ENCODE assay signal across 22 mouse cellular contexts in the genomic region with DNA sequence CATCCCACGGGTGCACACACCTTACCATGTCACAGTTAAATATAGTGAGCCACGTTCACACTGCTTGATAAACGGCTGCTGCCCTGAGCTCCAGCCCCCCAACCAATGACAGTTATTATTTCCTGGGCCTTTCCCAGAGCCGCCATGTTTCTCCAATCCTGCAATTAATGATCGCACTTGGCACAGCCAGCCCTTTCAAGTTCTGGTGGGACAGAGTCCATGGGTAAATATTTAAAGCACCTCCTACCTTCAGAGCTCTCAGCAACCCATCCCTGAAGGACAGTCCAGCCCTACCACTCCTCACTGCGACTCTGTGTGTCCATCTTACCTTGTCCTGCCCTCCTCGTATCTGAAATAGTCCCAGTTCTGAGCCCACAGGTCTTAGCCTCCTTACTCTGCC. TPM values are rescaled to one million over a fixed set of nuclear protein-coding genes. Genes with fewer than 3 reads are reported as not detected.
DNase-seq lines count a peak whose midpoint lies in the region; ATAC-seq and TF ChIP-seq lines count a peak whose summit lies in the region.
"Had no signal": no experiment of that assay in that cellular context is flagged by ENCODE, and none has a peak within 500 bp of the region (broad histone marks: within the 10 kb centered on the region; RNA-seq: fewer than 3 reads in every experiment).

No protein-coding gene starts in this region.

- no peak overlapping the region for H3K4me2 ChIP-seq in forebrain, embryonic 11.5 days (ENCODE audit: low read depth, low read length, severe bottlenecking)
- no peak overlapping the region for H3K4me2 ChIP-seq in forebrain, embryonic 16.5 days (ENCODE audit: low read length)
- no peak overlapping the region for H3K4me2 ChIP-seq in neural tube, embryonic 12.5 days (replicated peaks)
- H3K4me2 ChIP-seq: hindbrain, embryonic 15.5 days; liver, embryonic 13.5 days; lung, embryonic 15.5 days had no signal

- no peak for TF ChIP-seq POLR2A in kidney, adult 2 months (IDR thresholded peaks at IDR 0.05; ENCODE audit: low read depth, low read length)

- WGBS in forebrain, embryonic 11.5 days, result 73% methylated on average over 7 of the region's 7 CpGs
- WGBS in forebrain, embryonic 16.5 days, result 67% methylated on average over 7 of the region's 7 CpGs
- 66% methylated on average over 7 of the region's 7 CpGs for WGBS in kidney, adult 2 months
- 71% methylated on average over 7 of the region's 7 CpGs for WGBS in neural tube, embryonic 12.5 days

- no peak for DNase-seq in forebrain, embryonic 11.5 days (ENCODE audit: low spot score)
- peak; percentile 52 for DNase-seq in kidney, adult 2 months
- no peak for DNase-seq in kidney, postnatal 25 days
- no peak for DNase-seq in neural tube, embryonic 10.5 days (ENCODE audit: extremely low spot score, low spot score)
- no peak for DNase-seq in cerebellum, adult 9-11 months
- DNase-seq: cerebellum, adult 2 months; gastrocnemius, adult 2 months; kidney, adult 11 months; layer of hippocampus, adult 9-11 months; liver, embryonic 13.5 days; right cerebral cortex, postnatal 25 days had no signal

- H3K9ac ChIP-seq in forebrain, embryonic 11.5 days (ENCODE audit: low read length), result peak overlapping the region; percentile 20; the same call in 1 of the 2 replicates
- H3K9ac ChIP-seq in forebrain, embryonic 16.5 days (replicated peaks; ENCODE audit: low read depth, low read length), result no peak overlapping the region
- H3K9ac ChIP-seq in neural tube, embryonic 12.5 days, result 0 out of 2 replicates have a peak overlapping the region, but pooled peaks have one; percentile 8
- H3K9ac ChIP-seq: hindbrain, embryonic 15.5 days; liver, embryonic 13.5 days; lung, embryonic 15.5 days had no signal

- H3K27ac ChIP-seq in forebrain, embryonic 11.5 days (ENCODE audit: low read depth, low read length), result no peak overlapping the region
- H3K27ac ChIP-seq in forebrain, embryonic 16.5 days (ENCODE audit: low read length), result no peak overlapping the region
- peak overlapping the region; percentile 26; the same call in 1 of the 2 replicates for H3K27ac ChIP-seq in kidney, adult 2 months (ENCODE audit: insufficient read depth, low read depth, low read length)
- H3K27ac ChIP-seq in neural tube, embryonic 12.5 days, result no peak overlapping the region
- H3K27ac ChIP-seq: gastrocnemius, adult 2 months; hindbrain, embryonic 15.5 days; left cerebral cortex, adult 2 months; liver, embryonic 13.5 days; lung, embryonic 15.5 days had no signal

- no peak for ATAC-seq in forebrain, embryonic 11.5 days (replicated peaks; ENCODE audit: low FRiP score)
- ATAC-seq in forebrain, embryonic 16.5 days, result no peak
- ATAC-seq in neural tube, embryonic 12.5 days (ENCODE audit: low FRiP score, low read depth), result no peak
- ATAC-seq: CD4-positive, CD25-positive, alpha-beta regulatory T cell, adult 4 months had no signal

- H3K36me3 ChIP-seq in forebrain, embryonic 11.5 days (ENCODE audit: control insufficient read depth, insufficient read depth, low read length), result no peaks in the 10 kb centered on the region
- no peaks in the 10 kb centered on the region for H3K36me3 ChIP-seq in forebrain, embryonic 16.5 days (ENCODE audit: control insufficient read depth, insufficient read depth)
- H3K36me3 ChIP-seq in kidney, adult 2 months (ENCODE audit: control insufficient read depth, insufficient read depth, low read length), result no peaks in the 10 kb centered on the region
- H3K36me3 ChIP-seq in neural tube, embryonic 12.5 days, result no peaks in the 10 kb centered on the region
- H3K36me3 ChIP-seq: heart, embryonic 10.5 days; hindbrain, embryonic 15.5 days; liver, embryonic 13.5 days; lung, embryonic 15.5 days had no signal

- no peaks in the 10 kb centered on the region for H3K27me3 ChIP-seq in forebrain, embryonic 11.5 days (ENCODE audit: control insufficient read depth, insufficient read depth, low read length)
- no peaks in the 10 kb centered on the region for H3K27me3 ChIP-seq in forebrain, embryonic 16.5 days (replicated peaks; ENCODE audit: control insufficient read depth, insufficient read depth, low read length)
- no peaks in the 10 kb centered on the region for H3K27me3 ChIP-seq in kidney, adult 2 months (replicated peaks; ENCODE audit: control insufficient read depth, insufficient read depth, low read length)
- no peaks in the 10 kb centered on the region for H3K27me3 ChIP-seq in neural tube, embryonic 12.5 days (replicated peaks)
- H3K27me3 ChIP-seq: hindbrain, embryonic 15.5 days; liver, embryonic 13.5 days; lung, embryonic 15.5 days had no signal

- H3K4me3 ChIP-seq in forebrain, embryonic 11.5 days (ENCODE audit: low read depth, low read length), result no peak overlapping the region
- H3K4me3 ChIP-seq in forebrain, embryonic 16.5 days (replicated peaks; ENCODE audit: low read length), result no peak overlapping the region
- H3K4me3 ChIP-seq in kidney, adult 2 months (ENCODE audit: insufficient read depth, low read depth, low read length), result no peak overlapping the region
- H3K4me3 ChIP-seq in neural tube, embryonic 12.5 days, result no peak overlapping the region
- H3K4me3 ChIP-seq: erythroblast, embryonic 14.5 days; gastrocnemius, adult 2 months; heart, embryonic 10.5 days; hindbrain, embryonic 15.5 days; left cerebral cortex, adult 2 months; liver, embryonic 13.5 days; lung, embryonic 15.5 days had no signal

- TF ChIP-seq CTCF in kidney, adult 2 months (conservative IDR thresholded peaks at IDR 0.05; ENCODE audit: insufficient read depth, insufficient read length, low read depth, low read length), result no peak

- H3K4me1 ChIP-seq in forebrain, embryonic 11.5 days (replicated peaks; ENCODE audit: control insufficient read depth, insufficient read depth, low read length), result peaks cover 5% of the 10 kb centered on the region; the same call in 1 of the 2 replicates
- no peaks in the 10 kb centered on the region; the same call in none of the 2 replicates for H3K4me1 ChIP-seq in forebrain, embryonic 16.5 days (replicated peaks; ENCODE audit: control insufficient read depth, insufficient read depth, low read length)
- peaks cover 9% of the 10 kb centered on the region for H3K4me1 ChIP-seq in kidney, adult 2 months (ENCODE audit: control insufficient read depth, insufficient read depth, low read length)
- peaks cover 5% of the 10 kb centered on the region; the same call in 1 of the 2 replicates for H3K4me1 ChIP-seq in neural tube, embryonic 12.5 days

- H3K9me3 ChIP-seq in forebrain, embryonic 11.5 days (ENCODE audit: control insufficient read depth, low read length), result no peaks in the 10 kb centered on the region
- H3K9me3 ChIP-seq in forebrain, embryonic 16.5 days (ENCODE audit: control insufficient read depth, low read length), result no peaks in the 10 kb centered on the region
- no peaks in the 10 kb centered on the region for H3K9me3 ChIP-seq in neural tube, embryonic 12.5 days
- H3K9me3 ChIP-seq: heart, embryonic 10.5 days; hindbrain, embryonic 15.5 days; liver, embryonic 13.5 days; lung, embryonic 15.5 days had no signal

RNA-seq across cellular contexts. Expression of gene Tex35, which starts 28.4 kb away (rescaled TPM):
- polyA plus RNA-seq in forebrain, embryonic 11.5 days (2014; fragmentation: Nextera tagmentation; extraction: Ambion mirVana), result not detected in 2 replicates
- polyA plus RNA-seq in forebrain, embryonic 16.5 days (2015; fragmentation: Nextera tagmentation; extraction: Ambion mirVana), result not detected in 2 replicates
- polyA plus RNA-seq in kidney, adult 2 months (2012; rRNA removed), result 0.12 and 0.13 TPM in 2 replicates
- not detected in 2 replicates for polyA plus RNA-seq in neural tube, embryonic 12.5 days (2016; fragmentation: Nextera tagmentation; extraction: Ambion mirVana)
- polyA plus RNA-seq: cerebellum, adult 2 months; erythroblast, embryonic 14.5 days; heart, embryonic 10.5 days; hindbrain, embryonic 15.5 days; liver, embryonic 13.5 days; lung, embryonic 15.5 days; spleen, adult 2 months; stomach, embryonic 14.5 days; thymus, postnatal 0 days had no signal
